ENCODE assay signal across 9 mouse cellular contexts in the genomic region with DNA sequence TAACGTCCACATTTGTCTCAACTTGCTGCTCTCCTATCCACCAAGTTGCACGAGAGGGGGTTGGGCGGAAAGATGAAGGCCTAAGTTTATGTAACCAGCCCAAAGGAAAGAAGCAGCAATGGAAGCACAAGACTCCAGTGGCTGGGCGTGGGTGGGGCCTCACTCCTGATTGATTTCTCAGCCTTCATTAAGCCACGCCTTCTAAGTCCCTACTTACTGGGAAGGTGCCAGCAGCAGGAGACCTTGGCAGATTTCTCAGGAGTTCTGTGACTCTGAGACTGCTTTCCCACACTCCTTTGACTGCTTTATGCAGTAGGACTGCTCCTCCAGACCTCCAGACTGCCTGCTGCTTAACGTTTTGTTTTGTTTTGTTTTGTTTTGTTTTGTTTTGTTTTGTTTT.
DNase-seq lines count a peak whose midpoint lies in the region; ATAC-seq and TF ChIP-seq lines count a peak whose summit lies in the region.
"Had no signal": no experiment of that assay in that cellular context is flagged by ENCODE, and none has a peak within 500 bp of the region (broad histone marks: within the 10 kb centered on the region; RNA-seq: fewer than 3 reads in every experiment).

No protein-coding gene starts in this region.

- H3K27ac ChIP-seq in kidney, embryonic 14.5 days (ENCODE audit: low read depth, low read length) = no peak overlapping the region
- H3K27ac ChIP-seq in embryonic facial prominence, embryonic 14.5 days (replicated peaks; ENCODE audit: low read depth, low read length) = no peak overlapping the region
- no peak overlapping the region for H3K27ac ChIP-seq in layer of hippocampus, adult 2 months

- WGBS in kidney, embryonic 14.5 days = 41% methylated on average over 6 of the region's 6 CpGs
- 39% methylated on average over 6 of the region's 6 CpGs for WGBS in embryonic facial prominence, embryonic 14.5 days

- ATAC-seq in kidney, embryonic 14.5 days (ENCODE audit: low FRiP score, low TSS enrichment) = peak; percentile 85
- ATAC-seq in embryonic facial prominence, embryonic 14.5 days (ENCODE audit: low read depth) = no peak
- peak; percentile 63 for ATAC-seq in megakaryocyte-erythroid progenitor cell, adult 5-6 weeks (replicated peaks; ENCODE audit: low FRiP score, low TSS enrichment, poor library complexity, severe bottlenecking)

- no peaks in the 10 kb centered on the region for H3K27me3 ChIP-seq in kidney, embryonic 14.5 days (ENCODE audit: control insufficient read depth, insufficient read depth, low read length)
- no peaks in the 10 kb centered on the region for H3K27me3 ChIP-seq in embryonic facial prominence, embryonic 14.5 days (replicated peaks; ENCODE audit: control insufficient read depth, insufficient read depth, low read length)

- DNase-seq in kidney, adult 18-20 months = no peak
- DNase-seq in adrenal gland, adult (ENCODE audit: inconsistent age in 2 of 2, low spot score in 1 of 2) = peak; percentile 52 to 87
- DNase-seq in embryonic facial prominence, embryonic 14.5 days (ENCODE audit: low spot score) = peak; percentile 42
- no peak for DNase-seq in right cerebral cortex, postnatal 36 days (ENCODE audit: low spot score in 2 of 2)
- no peak for DNase-seq in layer of hippocampus, adult 2 months (ENCODE audit: low spot score in 2 of 2)
- DNase-seq in thymus, postnatal 36 days = no peak
- DNase-seq: right cerebral cortex, postnatal 4 days had no signal

- H3K9ac ChIP-seq in kidney, embryonic 14.5 days (ENCODE audit: low read depth, low read length) = no peak overlapping the region
- no peak overlapping the region for H3K9ac ChIP-seq in embryonic facial prominence, embryonic 14.5 days (ENCODE audit: low read depth, low read length)

- H3K4me2 ChIP-seq in kidney, embryonic 14.5 days (replicated peaks; ENCODE audit: low read depth, low read length) = no peak overlapping the region
- H3K4me2 ChIP-seq in embryonic facial prominence, embryonic 14.5 days (ENCODE audit: low read depth, low read length) = no peak overlapping the region

- TF ChIP-seq CTCF in layer of hippocampus, adult 2 months (conservative IDR thresholded peaks at IDR 0.05) = no peak

- no peaks in the 10 kb centered on the region for H3K36me3 ChIP-seq in kidney, embryonic 14.5 days (ENCODE audit: control insufficient read depth, insufficient read depth, low read length)
- no peaks in the 10 kb centered on the region for H3K36me3 ChIP-seq in embryonic facial prominence, embryonic 14.5 days (ENCODE audit: control insufficient read depth, insufficient read depth, low read length)

- no peak overlapping the region for H3K4me3 ChIP-seq in kidney, embryonic 14.5 days (ENCODE audit: low read length)
- H3K4me3 ChIP-seq in embryonic facial prominence, embryonic 14.5 days (ENCODE audit: low read depth, low read length) = no peak overlapping the region
- no peak overlapping the region for H3K4me3 ChIP-seq in layer of hippocampus, adult 2 months

- no peaks in the 10 kb centered on the region for H3K4me1 ChIP-seq in kidney, embryonic 14.5 days (ENCODE audit: control insufficient read depth, insufficient read depth, low read length)
- H3K4me1 ChIP-seq in embryonic facial prominence, embryonic 14.5 days (ENCODE audit: control insufficient read depth, insufficient read depth, low read length) = no peaks in the 10 kb centered on the region

- H3K9me3 ChIP-seq in kidney, embryonic 14.5 days (ENCODE audit: control insufficient read depth, low read length) = no peaks in the 10 kb centered on the region
- no peaks in the 10 kb centered on the region for H3K9me3 ChIP-seq in embryonic facial prominence, embryonic 14.5 days (ENCODE audit: control insufficient read depth, low read length)

Comparison
In these comparisons a context has a peak if more than half of its experiments do, and no peak if none do; other contexts are left out.
1. DNase-seq: peak in adrenal gland, adult (2 of 2) and embryonic facial prominence, embryonic 14.5 days (single experiment); none in kidney, adult 18-20 months (single experiment), right cerebral cortex, postnatal 36 days (0 of 2), layer of hippocampus, adult 2 months (0 of 2) and thymus, postnatal 36 days (0 of 2).